Mouse (Mus musculus) embryo, embryonic 10.5 days (tissue): ENCODE measurements around the gene Vwf.

Experiments used
- DNase-seq: peaks from one replicate; pipeline ENCODE4 v3.0.0-alpha.2; 2015; ENCODE audit warnings: low spot score

Vwf gene

GRCm38 (mm10) chr6:125588241-125588640 lies 41.7 kb downstream of the Vwf start:
- no peak for DNase-seq

GRCm38 (mm10) chr6:125589075-125589474 lies 42.5 kb downstream of the Vwf start:
- DNase-seq = no peak

- no peak for DNase-seq
Measured at GRCm38 (mm10) chr6:125590056-125590455, 43.5 kb downstream of the Vwf start.

GRCm38 (mm10) chr6:125590471-125590870 lies 43.9 kb downstream of the Vwf start:
- DNase-seq = no peak

- DNase-seq = no peak
Measured at GRCm38 (mm10) chr6:125591652-125592385, 45.2 kb downstream of the Vwf start.

- no peak for DNase-seq
Measured at GRCm38 (mm10) chr6:125592536-125592935, 46.0 kb downstream of the Vwf start.

GRCm38 (mm10) chr6:125594311-125594710 lies 47.7 kb downstream of the Vwf start:
- DNase-seq = no peak

- no peak for DNase-seq
Measured at GRCm38 (mm10) chr6:125594825-125595224, 48.3 kb downstream of the Vwf start.

GRCm38 (mm10) chr6:125596701-125597318 lies 50.2 kb downstream of the Vwf start:
- peak; percentile 55 for DNase-seq

- no peak for DNase-seq
Measured at GRCm38 (mm10) chr6:125597716-125598115, 51.1 kb downstream of the Vwf start.

- peak; percentile 87 for DNase-seq
Measured at GRCm38 (mm10) chr6:125600036-125600558, 53.5 kb downstream of the Vwf start.

GRCm38 (mm10) chr6:125600669-125601068 lies 54.1 kb downstream of the Vwf start:
- no peak for DNase-seq

GRCm38 (mm10) chr6:125601190-125601589 lies 54.6 kb downstream of the Vwf start:
- no peak for DNase-seq

GRCm38 (mm10) chr6:125601748-125602147 lies 55.2 kb downstream of the Vwf start:
- DNase-seq = no peak

- no peak for DNase-seq
Measured at GRCm38 (mm10) chr6:125602354-125602753, 55.8 kb downstream of the Vwf start.

- DNase-seq = peak; percentile 93
Measured at GRCm38 (mm10) chr6:125603234-125603633, 56.7 kb downstream of the Vwf start.

- no peak for DNase-seq
Measured at GRCm38 (mm10) chr6:125603678-125604462, 57.3 kb downstream of the Vwf start.

GRCm38 (mm10) chr6:125604463-125605191 lies 58.1 kb downstream of the Vwf start:
- DNase-seq = peak; percentile 93

- no peak for DNase-seq
Measured at GRCm38 (mm10) chr6:125609025-125609424, 62.5 kb downstream of the Vwf start.

- no peak for DNase-seq
Measured at GRCm38 (mm10) chr6:125617855-125618254, 71.3 kb downstream of the Vwf start.

GRCm38 (mm10) chr6:125620764-125621163 lies 74.2 kb downstream of the Vwf start:
- peak; percentile 67 for DNase-seq

GRCm38 (mm10) chr6:125622434-125622833 lies 75.9 kb downstream of the Vwf start:
- peak; percentile 57 for DNase-seq
